Mouse (Mus musculus): ENCODE measurements at regions not wholly inside any gene's neighbourhood (a gene's known extent, or its start where the extent isn't known, plus 50 kb on each side); places are given as distances from the start of the nearest gene placed in this dataset.
A peak's percentile ranks its signal among the peaks of the same experiment; 100 is the strongest.

DNA sequence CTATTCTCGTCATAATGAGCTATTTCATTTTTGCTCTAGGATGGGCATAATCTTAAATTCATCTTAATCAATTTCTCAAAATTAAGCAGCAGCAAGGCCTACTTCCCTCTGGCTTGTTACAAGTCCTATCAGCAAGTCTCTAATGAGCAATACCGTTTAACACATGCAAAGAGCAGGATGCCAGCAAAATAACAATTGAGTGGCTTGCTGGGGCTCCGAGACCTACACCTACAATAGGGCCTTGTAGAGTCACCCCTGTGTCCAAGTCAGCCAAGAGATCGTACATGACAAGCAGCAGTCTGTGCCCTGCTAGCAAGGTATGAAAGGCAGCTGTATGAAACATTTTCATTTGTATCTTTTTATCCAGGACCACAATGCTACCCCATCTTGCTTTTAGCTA, 169.7 kb upstream of the Phyhipl start:
- intact Hi-C loops (cut with DNase I): no loop called here
- no peak for DNase-seq (ENCODE audit: extremely low spot score in 1 of 2, low spot score in 2 of 2)

DNA sequence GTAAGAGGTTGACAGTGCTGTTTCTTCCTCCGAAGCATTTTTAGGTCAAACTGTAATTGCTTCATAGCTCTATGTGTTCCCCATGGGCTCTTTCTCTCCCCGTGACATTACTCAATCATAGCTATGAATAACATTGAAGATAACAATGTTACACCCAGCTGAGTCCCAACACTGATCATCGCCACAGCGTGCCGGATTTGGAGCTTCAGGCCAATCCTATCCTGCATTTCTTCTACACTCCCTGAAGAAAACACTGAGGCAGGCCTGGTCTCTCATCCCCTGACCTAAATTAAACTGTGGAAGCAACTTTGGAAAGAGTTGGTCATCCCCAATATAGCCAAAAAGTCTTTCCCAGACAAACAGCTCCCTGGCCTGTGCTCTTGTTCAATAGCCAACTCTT, 168.7 kb upstream of the Phyhipl start:
- intact Hi-C loops (cut with DNase I): no loop called here
- no peak for DNase-seq (ENCODE audit: extremely low spot score in 1 of 2, low spot score in 2 of 2)

DNA sequence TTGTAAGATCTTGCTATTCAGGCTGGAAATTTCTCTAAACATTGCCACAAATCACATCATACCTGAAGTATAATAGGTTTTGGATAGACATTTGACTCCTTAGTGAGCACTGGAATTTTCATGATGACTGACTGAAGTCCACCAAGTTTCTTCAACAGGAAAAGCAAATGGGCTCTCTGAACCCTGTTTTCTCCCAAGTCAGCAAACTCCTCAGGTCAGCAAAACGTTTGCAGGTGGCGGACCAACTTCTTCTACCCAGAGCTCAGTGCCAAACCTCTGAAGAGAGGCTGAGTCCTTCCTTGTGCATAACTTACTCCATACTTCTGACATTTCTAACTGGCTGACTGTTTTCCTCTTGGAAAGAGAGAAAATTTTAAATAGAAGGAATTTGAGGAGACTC, 164.2 kb upstream of the Phyhipl start:
- DNase-seq (ENCODE audit: extremely low spot score in 1 of 2, low spot score in 2 of 2): no peak
- intact Hi-C loops (cut with DNase I): loop anchor here (5.0 to 10.0 kb wide), 2 partner anchors 142 to 395 kb away; no protein-coding TSS in a partner anchor

DNA sequence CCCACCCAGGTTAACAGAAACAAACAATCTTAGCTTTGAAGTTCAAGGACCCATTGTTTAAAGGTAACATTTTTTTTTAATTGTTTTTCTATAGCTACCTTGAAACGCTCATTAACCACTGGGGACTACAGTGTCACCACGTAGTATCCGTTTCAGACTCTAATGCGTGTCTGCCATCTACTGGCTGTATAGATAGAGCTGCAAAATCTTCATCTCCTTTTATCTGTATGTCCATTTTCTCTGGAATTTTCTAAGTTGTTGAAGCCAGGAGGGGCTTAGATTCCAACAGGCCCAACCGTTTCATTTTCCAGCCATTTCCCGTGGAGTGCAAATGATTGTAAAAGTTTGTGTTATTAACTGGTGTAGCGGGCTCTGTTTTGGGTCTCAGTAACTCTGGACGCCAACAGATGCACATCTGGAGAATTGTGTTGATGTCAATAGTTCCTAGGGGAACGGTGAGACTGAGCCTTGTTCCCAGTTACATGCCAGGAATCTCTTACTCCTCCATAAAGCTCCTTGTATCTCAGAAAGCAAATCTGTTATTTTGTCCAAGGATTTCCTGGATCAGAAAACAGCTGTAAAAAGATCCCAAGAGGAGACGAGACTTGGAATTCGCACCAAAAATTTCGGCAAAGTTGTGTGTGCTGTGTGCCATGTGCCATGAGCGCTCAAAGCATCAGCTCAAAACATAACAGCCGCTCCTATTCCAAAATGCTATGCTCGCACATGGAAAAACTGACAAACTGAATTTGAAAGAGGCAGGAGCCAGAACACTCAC, 158.8 kb upstream of the Phyhipl start:
- intact Hi-C loops (cut with DNase I): loop anchor here (5.0 to 10.0 kb wide), 5 partner anchors 148 to 497 kb away; no protein-coding TSS in a partner anchor
- DNase-seq (ENCODE audit: extremely low spot score in 1 of 2, low spot score in 2 of 2): peak; percentile 28 to 57

DNA sequence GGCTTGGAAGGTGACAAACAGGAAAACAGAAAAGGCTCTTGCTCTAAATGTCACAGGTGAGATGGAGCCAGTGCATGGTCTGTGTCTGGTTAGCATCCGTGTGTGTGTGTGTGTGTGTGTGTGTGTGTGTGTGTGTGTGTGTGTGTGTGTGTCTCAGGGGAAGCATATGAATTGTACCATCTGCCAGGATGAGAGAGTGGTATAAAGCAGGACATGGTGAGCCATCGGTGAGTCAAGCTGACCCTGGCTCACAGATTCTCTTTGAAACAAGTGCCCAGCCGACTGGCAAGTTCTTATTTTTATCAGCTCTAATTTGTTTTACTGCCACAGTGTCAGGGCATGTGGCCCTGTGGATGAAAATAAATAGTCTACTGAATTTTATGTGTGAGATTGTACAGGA, 153.6 kb upstream of the Phyhipl start:
- DNase-seq (ENCODE audit: extremely low spot score in 1 of 2, low spot score in 2 of 2): no peak
- intact Hi-C loops (cut with DNase I): no loop called here

DNA sequence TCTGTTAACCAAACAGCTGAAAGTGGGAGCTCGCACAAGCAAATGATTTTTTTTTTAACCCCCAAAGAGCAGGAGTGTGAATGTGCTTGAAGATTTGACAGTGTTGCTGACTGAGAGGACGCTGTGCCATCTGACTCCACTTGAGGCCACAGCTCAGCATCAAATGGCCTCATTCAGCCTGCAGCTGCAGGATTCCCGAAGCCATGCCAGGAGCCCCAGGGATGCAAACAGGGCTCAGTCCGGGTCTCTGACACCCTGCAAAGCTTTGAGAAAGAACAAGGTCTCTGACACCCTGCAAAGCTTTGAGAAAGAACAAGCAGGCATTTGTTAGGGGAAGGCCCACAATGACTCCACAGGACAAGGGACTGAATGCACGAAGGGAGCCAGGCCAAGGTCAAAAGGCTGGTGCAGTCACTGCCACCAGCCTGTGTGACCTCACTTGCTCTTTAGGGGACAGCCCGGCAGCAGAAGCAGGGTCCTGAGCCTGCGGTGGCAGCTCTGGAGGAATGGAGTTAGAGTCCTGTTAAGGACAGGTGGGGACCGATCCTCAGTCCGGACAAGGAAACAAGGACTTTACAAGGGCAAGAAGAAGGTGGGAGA, 151.1 kb upstream of the Phyhipl start:
- intact Hi-C loops (cut with DNase I): no loop called here
- peak; percentile 31 to 45 for DNase-seq (ENCODE audit: extremely low spot score in 1 of 2, low spot score in 2 of 2)

DNA sequence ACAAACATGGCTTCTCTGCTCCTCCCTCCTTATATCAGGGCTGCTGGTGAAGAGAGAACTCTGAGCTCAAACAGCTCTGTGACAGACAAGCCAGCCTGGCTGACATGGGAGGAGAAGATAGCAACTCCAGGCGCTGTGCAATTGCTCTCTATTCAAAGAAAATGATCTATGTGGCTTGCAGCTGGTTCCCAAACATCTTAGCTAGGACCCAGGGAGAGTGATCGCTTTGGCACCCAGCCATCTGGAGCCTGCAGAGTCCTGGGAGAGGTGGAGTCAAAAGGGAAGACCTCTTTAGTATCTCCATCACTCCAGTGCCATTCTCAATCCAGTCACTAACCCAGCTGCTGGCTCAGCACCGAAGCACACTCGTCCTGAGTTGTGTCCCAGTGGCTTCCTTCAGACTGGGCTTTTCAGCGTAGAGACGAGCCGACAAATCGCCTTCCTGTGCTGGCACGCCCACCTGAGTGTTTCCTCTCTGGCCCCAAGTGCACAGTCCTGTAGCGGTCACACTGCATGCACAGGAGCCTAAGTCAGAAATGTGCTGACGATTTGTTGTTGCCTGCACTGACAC, 145.1 kb upstream of the Phyhipl start:
- DNase-seq (ENCODE audit: extremely low spot score in 1 of 2, low spot score in 2 of 2): peak in 1 of 2 experiments; percentile 49
- intact Hi-C loops (cut with DNase I): loop anchor here (5.0 kb wide), 1 partner anchor 84 kb away; no protein-coding TSS in a partner anchor

DNA sequence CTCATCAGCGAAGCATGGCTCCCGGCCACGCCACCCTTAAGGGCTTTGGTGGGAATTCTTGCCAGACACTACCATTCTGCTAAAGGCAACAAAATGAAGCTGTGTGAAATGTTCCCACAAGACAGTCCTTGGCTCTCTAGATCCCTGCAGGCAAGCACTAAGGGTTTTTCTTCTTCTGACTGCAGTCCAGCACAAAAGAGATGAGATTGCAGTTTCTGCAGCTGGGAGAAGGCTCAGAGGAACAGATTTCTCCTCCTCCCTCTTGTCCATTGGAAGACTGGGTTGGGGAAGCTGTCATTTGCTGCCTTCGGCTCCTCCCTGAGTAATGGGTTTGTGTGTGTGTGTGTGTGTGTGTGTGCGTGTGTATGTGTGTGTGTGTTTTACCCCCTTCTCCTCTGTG, 144.1 kb upstream of the Phyhipl start:
- intact Hi-C loops (cut with DNase I): loop anchor here (5.0 kb wide), 1 partner anchor 83 kb away; no protein-coding TSS in a partner anchor
- peak in 1 of 2 experiments; percentile 26 for DNase-seq (ENCODE audit: extremely low spot score in 1 of 2, low spot score in 2 of 2)

DNA sequence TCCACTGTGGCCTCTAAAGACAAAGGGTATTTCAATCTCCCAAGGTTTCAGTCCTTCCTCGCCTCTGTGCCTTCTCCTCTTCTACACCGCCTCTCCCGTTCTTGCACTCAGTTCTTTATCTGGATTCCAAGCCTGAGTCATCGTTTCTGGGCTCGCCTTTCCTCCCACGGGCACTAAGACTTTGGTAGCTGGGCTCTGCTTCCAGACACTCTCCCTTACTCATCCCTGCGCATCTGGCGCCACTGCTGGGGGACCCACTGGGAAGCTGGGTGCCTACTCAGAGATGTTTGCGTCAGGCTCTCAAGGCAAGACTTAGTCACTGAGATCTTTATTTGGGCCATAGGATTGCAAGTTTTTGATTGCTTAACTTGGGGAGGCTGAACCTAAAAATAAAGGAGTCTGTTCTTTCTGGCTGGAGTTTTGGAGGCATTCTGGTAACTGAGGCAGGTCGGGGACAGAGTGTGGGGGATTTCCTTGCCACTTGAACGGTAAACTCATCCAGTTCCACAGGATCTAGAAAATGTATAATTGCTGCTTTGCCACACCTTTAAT, 143.5 kb upstream of the Phyhipl start:
- peak; percentile 38 to 39 for DNase-seq (ENCODE audit: extremely low spot score in 1 of 2, low spot score in 2 of 2)
- intact Hi-C loops (cut with DNase I): no loop called here

DNA sequence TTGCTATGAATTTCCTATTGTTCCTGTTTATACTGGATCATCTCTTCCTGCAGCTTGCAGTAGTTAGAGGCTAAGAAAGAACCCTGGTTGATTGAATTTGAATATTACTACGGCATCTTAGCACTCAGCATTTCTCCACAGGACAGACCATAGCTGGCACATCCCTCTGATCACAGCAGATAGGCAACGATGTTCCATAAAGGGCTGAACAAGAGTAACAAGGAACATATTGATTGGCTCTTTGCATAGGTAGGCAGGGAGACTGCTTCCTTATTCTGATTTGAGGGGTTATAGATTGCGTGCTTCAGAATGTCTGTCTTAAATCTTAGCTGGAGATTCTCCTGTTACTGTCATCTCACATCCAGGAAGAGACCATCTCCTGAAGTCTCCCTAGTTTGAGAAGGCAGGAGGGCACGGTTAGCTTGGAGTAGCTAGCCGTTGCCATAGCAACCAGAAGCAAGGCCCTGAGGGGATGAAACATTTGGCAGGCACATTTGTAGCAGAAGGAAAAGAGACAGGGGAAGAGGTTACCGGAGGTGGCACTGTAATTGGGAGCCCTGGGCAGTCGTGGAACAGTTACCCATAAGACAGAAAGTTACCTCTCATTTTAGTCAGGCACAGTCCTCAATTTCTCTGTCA, 133.2 kb upstream of the Phyhipl start:
- intact Hi-C loops (cut with DNase I): no loop called here
- peak; percentile 43 to 47 for DNase-seq (ENCODE audit: extremely low spot score in 1 of 2, low spot score in 2 of 2)

DNA sequence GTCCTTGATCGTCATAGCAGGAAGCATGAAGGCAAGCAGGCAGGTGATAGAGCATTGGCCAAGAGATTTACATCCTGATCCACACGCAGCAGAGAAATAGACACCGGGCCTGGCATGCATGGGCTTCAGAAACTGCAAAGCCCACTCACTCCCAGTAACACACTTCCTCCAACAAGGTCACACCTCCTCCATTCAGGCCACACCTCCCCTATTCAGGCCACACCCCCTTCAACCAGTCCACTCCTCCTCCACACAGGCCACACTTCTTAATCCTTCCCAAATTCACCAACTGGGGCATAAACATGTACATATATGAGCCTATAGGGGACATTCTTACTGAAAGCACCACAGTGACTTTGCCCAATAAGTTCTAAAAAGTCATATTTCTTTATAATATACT, 125.3 kb upstream of the Phyhipl start:
- no peak for DNase-seq (ENCODE audit: extremely low spot score in 1 of 2, low spot score in 2 of 2)
- intact Hi-C loops (cut with DNase I): no loop called here

DNA sequence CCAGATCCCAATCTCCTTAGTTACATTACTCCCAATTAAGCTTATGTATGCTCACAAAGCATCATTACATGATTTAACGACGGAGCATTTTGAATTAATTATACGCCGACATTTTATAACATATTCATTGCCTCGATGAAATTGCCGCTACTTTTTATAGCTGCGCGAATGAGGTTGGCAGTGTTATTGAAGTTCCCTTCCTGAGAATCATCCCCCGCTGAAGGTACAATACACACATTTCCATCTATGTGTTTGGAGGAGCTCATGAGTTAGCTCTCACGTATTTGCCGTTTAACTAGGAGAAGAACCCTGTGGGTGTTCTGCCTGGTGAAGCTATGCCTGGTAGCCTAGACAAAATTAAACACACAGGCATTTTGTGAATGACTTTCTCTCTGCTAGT, 122.8 kb upstream of the Phyhipl start:
- intact Hi-C loops (cut with DNase I): no loop called here

DNA sequence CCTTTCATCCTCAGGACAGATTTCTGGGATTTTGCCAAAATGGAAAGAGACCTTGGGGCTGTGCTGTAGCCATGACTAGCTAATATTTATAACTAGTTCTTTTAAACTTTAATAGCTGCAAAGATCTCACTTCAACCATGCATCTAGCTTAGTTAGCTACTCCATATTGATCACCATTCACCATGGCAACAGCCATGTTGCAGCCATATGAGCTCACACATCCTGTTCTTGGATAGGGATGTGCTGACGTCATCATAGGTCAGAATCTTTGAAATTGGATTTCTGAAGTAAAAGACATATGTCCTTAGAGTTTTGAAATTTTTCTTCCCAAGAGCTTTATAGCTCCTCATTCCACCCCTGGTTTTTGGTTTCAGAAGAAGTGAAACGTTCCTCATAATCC, 118.8 kb upstream of the Phyhipl start:
- DNase-seq (ENCODE audit: extremely low spot score in 1 of 2, low spot score in 2 of 2): no peak
- intact Hi-C loops (cut with DNase I): no loop called here

More for the DNA sequence above, 122.8 kb upstream of the Phyhipl start:
- DNase-seq (ENCODE audit: extremely low spot score in 1 of 2, low spot score in 2 of 2): no peak

DNA sequence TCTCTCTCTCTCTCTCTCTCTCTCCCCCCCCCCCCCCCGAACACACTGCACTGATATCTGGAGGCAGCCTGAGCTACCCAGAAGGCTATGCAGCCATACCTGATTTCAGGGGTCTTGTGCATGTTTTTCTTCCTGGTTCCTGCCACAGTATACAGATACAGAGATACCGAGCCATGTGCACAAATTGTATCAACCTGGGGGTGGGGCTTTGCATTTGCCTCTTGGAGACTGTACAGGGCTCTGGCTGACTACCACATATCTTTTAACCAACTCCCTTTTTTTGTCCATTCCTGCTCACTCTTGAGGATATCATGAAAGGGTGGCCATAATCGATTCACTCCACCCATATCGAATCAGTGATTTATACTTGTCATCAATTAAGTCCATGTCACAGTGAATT, 118.4 kb upstream of the Phyhipl start:
- intact Hi-C loops (cut with DNase I): no loop called here
- DNase-seq (ENCODE audit: extremely low spot score in 1 of 2, low spot score in 2 of 2): no peak

DNA sequence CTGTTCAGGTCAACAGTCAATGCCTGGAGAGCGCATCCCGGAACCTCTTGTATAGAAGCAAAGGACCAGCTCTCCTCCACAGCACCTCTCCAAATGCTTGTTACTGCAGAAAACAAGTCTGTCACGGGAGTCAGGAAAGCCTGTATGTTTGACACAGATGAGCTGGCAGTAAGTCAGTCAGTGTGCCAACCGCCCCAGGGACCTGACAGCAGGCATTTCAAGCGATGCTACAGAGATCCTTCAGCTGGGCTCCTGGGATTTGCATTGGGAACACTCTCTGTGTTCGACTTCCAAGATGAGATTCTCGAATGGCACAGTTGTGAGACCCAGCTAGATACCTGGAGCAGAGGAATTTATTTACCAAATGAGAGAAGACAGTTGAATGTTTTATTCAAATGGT, 111.7 kb upstream of the Phyhipl start:
- no peak for DNase-seq (ENCODE audit: extremely low spot score in 1 of 2, low spot score in 2 of 2)
- intact Hi-C loops (cut with DNase I): no loop called here

DNA sequence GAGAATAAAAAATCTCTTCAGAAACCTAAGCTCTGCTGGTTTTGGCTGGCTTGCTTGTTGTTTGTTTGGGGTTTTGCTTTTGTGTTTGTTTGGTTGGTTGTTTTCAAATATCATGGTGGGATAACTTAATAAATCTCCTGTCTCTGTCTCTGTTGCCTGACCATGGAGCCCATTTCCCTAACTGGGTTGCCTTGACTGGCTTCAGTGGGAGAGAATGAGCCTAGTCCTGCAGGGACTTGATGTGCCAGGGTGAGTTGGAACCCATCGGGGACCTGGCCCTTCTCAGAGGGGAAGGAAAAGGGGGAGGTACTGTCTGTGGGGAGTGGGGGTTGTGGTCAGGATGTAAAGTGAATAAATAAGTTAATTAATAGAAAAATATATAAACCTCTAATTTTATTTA, 111.1 kb upstream of the Phyhipl start:
- DNase-seq (ENCODE audit: extremely low spot score in 1 of 2, low spot score in 2 of 2): no peak
- intact Hi-C loops (cut with DNase I): no loop called here

DNA sequence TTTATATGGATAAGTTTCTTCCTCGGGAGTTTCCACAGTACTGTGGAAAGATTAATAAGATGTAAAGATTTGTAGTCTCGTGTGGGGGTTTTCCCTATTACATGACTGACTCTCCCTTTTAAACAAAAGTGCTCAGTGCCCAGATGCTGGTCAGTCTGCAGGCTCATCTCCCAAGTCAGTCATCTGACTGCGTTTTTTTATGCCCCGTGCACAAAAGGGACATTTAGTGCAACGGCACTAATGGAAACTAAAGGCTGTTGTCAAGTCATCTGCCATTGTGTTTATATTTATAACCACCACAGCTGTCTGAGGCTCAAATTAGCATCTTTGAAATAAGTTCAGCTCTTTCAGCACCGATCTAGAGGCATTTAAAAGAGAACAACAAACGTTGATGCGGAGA, 110.7 kb upstream of the Phyhipl start:
- no peak for DNase-seq (ENCODE audit: extremely low spot score in 1 of 2, low spot score in 2 of 2)
- intact Hi-C loops (cut with DNase I): no loop called here

DNA sequence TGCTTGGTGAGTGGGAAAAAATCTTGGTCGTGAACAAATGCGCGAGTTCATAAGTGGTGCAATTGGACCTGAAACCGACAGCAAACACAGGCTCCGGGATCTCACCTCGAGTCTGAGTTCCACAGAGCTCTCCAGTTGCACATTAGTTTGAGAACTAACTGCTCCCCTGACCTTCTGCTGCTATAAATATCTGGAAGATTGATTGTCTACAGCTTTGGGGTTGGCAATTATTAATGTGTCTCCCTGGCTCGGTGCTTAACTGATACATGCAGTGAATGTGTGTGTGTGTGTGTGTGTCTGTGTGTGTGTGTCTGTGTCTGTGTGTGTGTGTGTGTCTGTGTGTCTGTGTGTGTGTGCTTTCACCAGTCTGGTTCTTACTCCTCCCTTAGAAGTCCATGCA, 107.4 kb upstream of the Phyhipl start:
- no peak for DNase-seq (ENCODE audit: extremely low spot score in 1 of 2, low spot score in 2 of 2)
- intact Hi-C loops (cut with DNase I): no loop called here

DNA sequence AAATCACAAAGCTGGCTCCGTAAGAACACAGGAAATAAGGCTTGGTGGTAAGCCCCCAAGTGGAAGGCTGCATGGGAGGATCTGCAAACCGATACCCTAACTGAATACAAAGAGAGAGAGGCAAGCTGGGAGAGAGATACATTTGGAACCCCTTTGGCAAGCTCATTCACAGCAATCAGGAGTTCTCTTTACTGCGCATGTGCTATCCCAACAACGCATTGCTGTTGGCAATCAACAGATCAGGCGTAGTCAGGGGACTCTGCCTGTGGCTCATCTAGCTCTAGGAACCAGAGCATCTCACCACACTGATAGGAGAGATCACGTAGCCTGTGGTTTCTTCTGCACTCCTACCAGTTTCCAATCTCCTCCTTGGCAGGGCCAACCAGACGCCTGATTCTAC, 103.9 kb upstream of the Phyhipl start:
- intact Hi-C loops (cut with DNase I): no loop called here
- no peak for DNase-seq (ENCODE audit: extremely low spot score in 1 of 2, low spot score in 2 of 2)
